Mouse (Mus musculus): ENCODE measurements at regions not wholly inside any gene's neighbourhood (a gene's known extent, or its start where the extent isn't known, plus 50 kb on each side); places are given as distances from the start of the nearest gene placed in this dataset.
"Not testable (repeated sequence)": the region's sequence is repeated elsewhere in the genome, so short reads cannot be mapped to it uniquely, and the experiment has no call there.

- intact Hi-C loops (cut with DNase I): no loop called here
- DNase-seq (ENCODE audit: low spot score in 2 of 2): no peak
These were observed 69.4 kb upstream of the Dph6 start for GRCm38 (mm10) chr2:114723971-114724666.

GRCm38 (mm10) chr2:114727197-114727596 is 72.4 kb upstream of the Dph6 start:
- intact Hi-C loops (cut with DNase I): no loop called here
- no peak for DNase-seq (ENCODE audit: low spot score in 2 of 2)

GRCm38 (mm10) chr2:114734861-114735569 is 80.3 kb upstream of the Dph6 start:
- intact Hi-C loops (cut with DNase I): no loop called here
- DNase-seq (ENCODE audit: low spot score in 2 of 2): no peak

GRCm38 (mm10) chr2:114739421-114740212 is 84.9 kb upstream of the Dph6 start:
- intact Hi-C loops (cut with DNase I): no loop called here
- DNase-seq (ENCODE audit: low spot score in 2 of 2): no peak

GRCm38 (mm10) chr2:114763276-114763675 is 108.5 kb upstream of the Dph6 start:
- DNase-seq (ENCODE audit: low spot score in 2 of 2): no peak
- intact Hi-C loops (cut with DNase I): no loop called here

- intact Hi-C loops (cut with DNase I); DNase-seq (ENCODE audit: low spot score in 2 of 2): not testable (repeated sequence)
These were observed 119.0 kb upstream of the Dph6 start for GRCm38 (mm10) chr2:114773723-114774122.

GRCm38 (mm10) chr2:114774278-114774677 is 119.5 kb upstream of the Dph6 start:
- intact Hi-C loops (cut with DNase I): no loop called here
- no peak for DNase-seq (ENCODE audit: low spot score in 2 of 2)

GRCm38 (mm10) chr2:114775532-114775931 is 120.8 kb upstream of the Dph6 start:
- intact Hi-C loops (cut with DNase I): no loop called here
- DNase-seq (ENCODE audit: low spot score in 2 of 2): no peak

- no peak for DNase-seq (ENCODE audit: low spot score in 2 of 2)
- intact Hi-C loops (cut with DNase I): no loop called here
These were observed 121.4 kb upstream of the Dph6 start for GRCm38 (mm10) chr2:114776176-114776575.

GRCm38 (mm10) chr2:114782450-114782849 is 127.7 kb upstream of the Dph6 start:
- intact Hi-C loops (cut with DNase I): no loop called here
- DNase-seq (ENCODE audit: low spot score in 2 of 2): no peak

- intact Hi-C loops (cut with DNase I): no loop called here
- no peak for DNase-seq (ENCODE audit: low spot score in 2 of 2)
These were observed 129.4 kb upstream of the Dph6 start for GRCm38 (mm10) chr2:114784191-114784590.

GRCm38 (mm10) chr2:114788251-114788650 is 133.5 kb upstream of the Dph6 start:
- intact Hi-C loops (cut with DNase I): no loop called here
- DNase-seq (ENCODE audit: low spot score in 2 of 2): no peak

GRCm38 (mm10) chr2:114796630-114797290 is 142.0 kb upstream of the Dph6 start:
- intact Hi-C loops (cut with DNase I): no loop called here
- DNase-seq (ENCODE audit: low spot score in 2 of 2): no peak

GRCm38 (mm10) chr2:114797291-114797650 is 142.5 kb upstream of the Dph6 start:
- DNase-seq (ENCODE audit: low spot score in 2 of 2): peak; percentile 1 to 9
- intact Hi-C loops (cut with DNase I): no loop called here

- DNase-seq (ENCODE audit: low spot score in 2 of 2): no peak
- intact Hi-C loops (cut with DNase I): no loop called here
These were observed 148.5 kb upstream of the Dph6 start for GRCm38 (mm10) chr2:114803241-114803640.

- no peak for DNase-seq (ENCODE audit: low spot score in 2 of 2)
- intact Hi-C loops (cut with DNase I): no loop called here
These were observed 149.2 kb upstream of the Dph6 start for GRCm38 (mm10) chr2:114803928-114804327.

- no peak for DNase-seq (ENCODE audit: low spot score in 2 of 2)
- intact Hi-C loops (cut with DNase I): no loop called here
These were observed 150.8 kb upstream of the Dph6 start for GRCm38 (mm10) chr2:114805436-114806047.

GRCm38 (mm10) chr2:114808046-114808445 is 153.3 kb upstream of the Dph6 start:
- intact Hi-C loops (cut with DNase I): no loop called here
- no peak for DNase-seq (ENCODE audit: low spot score in 2 of 2)

GRCm38 (mm10) chr2:114812141-114812902 is 157.6 kb upstream of the Dph6 start:
- intact Hi-C loops (cut with DNase I): no loop called here
- no peak for DNase-seq (ENCODE audit: low spot score in 2 of 2)

All from left cerebral cortex, postnatal 14 days (tissue).